Mouse (Mus musculus) olfactory bulb, adult 2 months (tissue): Measurements from ENCODE around the gene Adam8. TPM values are rescaled to one million over a fixed set of nuclear protein-coding genes. Genes with fewer than 3 reads are reported as not detected.

Source experiments
- H3K27ac ChIP-seq: fragments of 200-500 bp; 2 replicates; pipeline ENCODE4 v1.5.1; 2012; ENCODE audit warnings: low read depth, low read length; ENCODE audit not compliant: insufficient read depth
- H3K4me1 ChIP-seq: fragments of 200-500 bp; 2 replicates; pipeline ENCODE4 v1.6.1; 2012; ENCODE audit warnings: low read length; ENCODE audit not compliant: control insufficient read depth, insufficient read depth
- H3K4me3 ChIP-seq: fragments of 200-500 bp; 2 replicates; pipeline ENCODE4 v1.5.1; 2012; ENCODE audit warnings: mild to moderate bottlenecking, low read depth, low read length, moderate library complexity; ENCODE audit not compliant: insufficient read depth
- CTCF ChIP-seq: fragments of 200-500 bp; IDR thresholded peaks from 2 replicates; pipeline ENCODE4 v1.5.1; 2012; ENCODE audit warnings: low read depth, mild to moderate bottlenecking, low read length, moderate library complexity; ENCODE audit not compliant: insufficient read depth
- POLR2A ChIP-seq: fragments of 200-500 bp; IDR thresholded peaks from 2 replicates; pipeline ENCODE4 v1.6.1; 2012; ENCODE audit warnings: mild to moderate bottlenecking, low read depth, low read length, moderate library complexity; ENCODE audit not compliant: insufficient read depth
- WGBS: fragments of 180-500 bp; shearing (Covaris S2); methylation state at CpG from one replicate; pipeline ENCODE4 v1.1.7; 2018; 5-methylcytosine and 5-hydroxymethylcytosine counted together
- polyA plus RNA-seq: library from polyadenylated mRNA; stranded (reverse); fragments of >200 nt; gene quantifications from 2 replicates; pipeline ENCODE4 v1.2.4, GENCODE M21; 2012; ENCODE audit warnings: low replicate concordance; ENCODE audit not compliant: missing spikeins, insufficient read depth, insufficient read length

Adam8 gene
- polyA plus RNA-seq, 1 experiment = not detected

DNA sequence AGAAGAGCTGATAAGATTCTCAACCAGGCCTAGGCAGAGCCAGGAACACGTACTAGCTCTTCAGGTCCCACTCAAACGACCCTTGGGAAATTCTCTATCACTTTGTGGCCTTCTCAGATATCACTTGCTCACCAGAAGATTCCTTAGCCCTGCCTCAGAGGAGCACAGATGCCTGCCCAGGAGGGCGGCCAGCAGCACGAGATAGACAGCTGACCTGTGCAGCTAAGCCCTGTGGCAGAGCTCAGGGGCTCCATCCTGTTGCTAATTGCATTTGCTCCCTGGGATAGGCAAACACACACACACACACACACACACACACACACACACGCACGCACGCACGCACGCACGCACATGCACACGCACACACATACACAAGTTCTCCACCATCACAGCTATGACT, 10.3 kb downstream of the Adam8 start:
- no peak for TF ChIP-seq CTCF
- TF ChIP-seq POLR2A = no peak
- 90% methylated on average over 11 of the region's 11 CpGs for WGBS

DNA sequence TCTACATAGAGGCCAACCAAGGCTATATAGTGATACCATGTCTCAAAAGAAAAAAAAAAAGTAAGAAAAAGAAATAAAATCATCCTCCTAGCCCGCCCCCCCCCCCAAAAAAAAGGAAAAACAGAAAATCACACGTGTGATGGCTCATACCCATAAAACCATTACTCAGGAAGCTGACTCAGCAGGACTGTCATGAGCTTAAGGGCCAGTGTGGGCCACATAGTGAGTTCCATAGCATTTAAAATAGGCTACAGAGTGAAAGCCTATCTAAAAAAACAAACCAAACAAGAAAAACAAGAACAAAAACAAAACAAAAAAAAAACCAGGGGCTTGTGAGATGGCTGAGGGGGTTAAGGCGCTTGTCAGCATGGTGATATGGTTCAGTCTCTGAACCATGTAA, 11.6 kb downstream of the Adam8 start:
- whole genome bisulfite sequencing = 75% methylated on average over 3 of the region's 3 CpGs
- Histone ChIP-seq H3K4me3 (no peak overlapping the region), H3K27ac (no peak overlapping the region), H3K4me1 (peaks cover 11% of the 10 kb centered on the region)
- TF ChIP-seq CTCF (no peak), POLR2A (no peak)

More for the DNA sequence above, 10.3 kb downstream of the Adam8 start:
- H3K4me1 ChIP-seq = peaks cover 11% of the 10 kb centered on the region
- no peak overlapping the region for H3K4me3 ChIP-seq
- H3K27ac ChIP-seq = no peak overlapping the region

DNA sequence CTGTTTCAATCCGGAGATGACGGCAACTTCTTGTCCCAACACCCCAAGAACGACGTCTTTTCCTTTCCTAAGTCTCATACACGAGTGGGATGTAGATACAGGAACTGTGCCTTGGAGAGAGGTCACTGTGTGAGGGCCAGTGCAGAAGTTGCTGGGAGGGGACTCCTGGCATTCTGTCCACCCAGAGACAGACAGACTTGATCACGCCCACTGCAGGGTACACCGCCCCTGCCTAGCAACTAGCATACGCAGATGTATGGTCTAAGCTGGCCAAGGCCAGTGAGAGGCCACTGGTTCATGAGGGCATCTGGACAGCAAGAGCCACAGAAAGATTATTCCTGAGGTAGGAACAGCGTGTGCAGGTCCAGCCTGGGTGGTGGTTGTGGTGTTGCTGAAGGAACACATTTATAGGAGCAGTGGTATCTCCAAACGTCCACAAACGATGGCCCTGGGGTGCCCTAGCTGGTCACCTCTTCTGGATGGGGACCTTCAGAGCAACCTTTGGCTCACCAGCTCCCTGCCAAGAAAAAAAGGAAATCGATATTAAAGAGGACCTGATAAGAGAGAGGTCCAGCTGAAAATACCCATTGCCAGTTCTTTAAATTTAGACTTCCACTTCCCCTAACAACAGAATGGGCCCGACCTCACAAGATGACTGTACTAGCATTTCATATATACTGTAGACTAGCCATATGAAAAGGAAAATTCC, 13.2 kb downstream of the Adam8 start:
- WGBS = 29% methylated on average over 13 of the region's 13 CpGs
- H3K4me3 ChIP-seq = peak overlapping the region; percentile 23
- TF ChIP-seq CTCF = no peak
- no peak for TF ChIP-seq POLR2A
- peaks cover 11% of the 10 kb centered on the region for H3K4me1 ChIP-seq
- no peak overlapping the region for H3K27ac ChIP-seq

DNA sequence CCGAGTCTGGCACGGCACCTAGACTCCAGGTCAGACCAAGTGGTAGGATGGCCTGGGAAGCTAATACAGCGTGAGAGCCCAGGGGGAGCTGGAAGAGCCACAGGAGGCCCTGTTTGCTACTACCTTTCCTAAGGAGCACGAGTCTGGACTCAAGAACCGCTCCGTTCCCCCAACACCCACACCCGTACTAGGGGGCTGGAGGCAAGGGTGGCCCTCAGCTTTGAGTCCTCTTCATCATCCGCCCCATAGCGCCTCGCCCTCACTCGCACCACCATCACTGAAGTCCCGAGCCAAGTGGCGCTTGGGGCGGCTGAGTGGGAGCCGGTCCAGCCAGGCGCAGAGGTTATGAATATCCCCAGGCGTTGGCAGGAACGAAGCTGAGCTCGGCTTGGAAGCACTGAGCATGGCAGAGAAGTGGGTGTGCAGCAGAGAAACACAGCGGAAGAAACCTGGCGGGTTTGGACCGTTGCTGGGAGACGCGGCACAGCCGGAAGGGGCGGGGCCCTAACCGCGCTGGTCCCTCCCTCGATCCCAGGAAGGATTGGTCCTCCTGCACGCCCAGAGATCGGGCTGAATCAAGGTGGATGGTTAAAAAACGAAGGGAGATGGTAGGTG, 14.0 kb downstream of the Adam8 start, which contains the start of gene 6430531B16Rik:
Gene 6430531B16Rik (minus strand): TSS at position 478 of the 615 bp plus-strand sequence.
- Histone ChIP-seq H3K4me3 (peak within 1 kb of the TSS; percentile 46), H3K4me1 (peaks cover 14% of the 10 kb centered on the region), H3K27ac (no peak within 1 kb of the TSS)
- no peak for TF ChIP-seq CTCF
- no peak for TF ChIP-seq POLR2A
- 5% methylated on average over 32 of the region's 32 CpGs for WGBS

DNA sequence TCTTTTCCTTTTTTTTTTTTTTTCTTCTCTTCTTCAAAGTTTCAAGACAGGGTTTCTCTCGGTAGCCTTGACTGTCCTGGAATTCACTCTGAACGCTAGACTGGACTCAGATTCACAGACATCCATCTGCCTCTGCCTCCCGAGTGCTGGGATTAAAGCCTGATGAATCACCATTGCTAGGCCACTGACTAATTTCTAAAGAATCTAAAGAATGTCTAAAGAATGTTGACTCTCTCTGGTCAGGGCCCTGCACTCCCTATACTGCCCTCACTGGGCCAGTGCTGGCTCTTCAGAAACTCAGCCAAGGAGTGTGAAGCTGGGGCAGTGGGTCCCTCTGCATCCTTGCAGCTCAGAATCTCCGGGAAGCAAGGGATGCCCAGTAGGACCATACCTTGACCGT, 16.9 kb downstream of the Adam8 start:
- no peak overlapping the region for H3K27ac ChIP-seq
- peaks cover 26% of the 10 kb centered on the region for H3K4me1 ChIP-seq
- no peak overlapping the region for H3K4me3 ChIP-seq
- WGBS = 67% methylated on average over 5 of the region's 5 CpGs
- TF ChIP-seq CTCF (no peak), POLR2A (no peak)

DNA sequence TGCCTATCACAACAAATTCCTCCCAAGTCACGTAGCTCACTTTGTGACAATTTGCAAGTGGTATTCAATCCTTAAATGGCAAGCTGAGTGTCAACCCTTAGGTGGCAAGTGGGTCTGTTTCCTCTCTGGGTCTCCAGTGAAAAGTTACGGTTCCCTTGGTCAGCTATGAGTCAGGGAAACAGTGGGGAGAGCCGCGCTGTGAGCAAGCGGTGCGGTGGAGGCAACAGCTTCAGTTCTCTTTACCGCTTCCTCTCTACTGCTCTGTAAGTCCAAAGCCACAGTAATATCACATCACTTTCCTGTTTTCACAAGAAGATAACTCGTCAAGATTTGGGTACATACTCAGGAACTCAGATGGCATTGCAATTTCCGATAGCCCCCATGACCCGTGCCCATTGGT, 18.1 kb downstream of the Adam8 start:
- no peak overlapping the region for H3K4me3 ChIP-seq
- WGBS = 83% methylated on average over 10 of the region's 10 CpGs
- no peak overlapping the region for H3K27ac ChIP-seq
- TF ChIP-seq CTCF (no peak), POLR2A (no peak)
- H3K4me1 ChIP-seq = peaks cover 26% of the 10 kb centered on the region

DNA sequence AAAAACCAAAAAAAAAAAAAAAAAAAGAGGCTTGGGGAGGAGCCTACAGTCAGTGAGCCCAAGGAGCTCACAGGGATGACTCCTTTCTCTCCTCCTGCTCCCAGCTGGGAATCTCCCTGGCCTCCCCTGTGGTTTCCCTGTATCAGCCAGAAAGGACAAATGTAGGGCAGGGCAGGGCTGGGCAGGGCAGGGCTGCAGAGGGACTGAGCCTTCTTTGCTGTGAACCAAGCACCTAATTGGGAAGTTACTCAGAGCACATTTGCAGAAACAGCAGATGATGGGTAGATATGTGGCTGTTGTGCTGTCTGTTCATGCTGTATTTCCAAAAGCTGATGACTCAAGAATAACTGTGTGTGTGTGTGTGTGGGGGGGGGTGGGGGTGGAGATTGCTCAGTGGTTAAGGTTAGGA, 19.4 kb downstream of the Adam8 start:
- no peak overlapping the region for H3K27ac ChIP-seq
- TF ChIP-seq CTCF (no peak), POLR2A (no peak)
- H3K4me1 ChIP-seq = peaks cover 16% of the 10 kb centered on the region
- H3K4me3 ChIP-seq = no peak overlapping the region

DNA sequence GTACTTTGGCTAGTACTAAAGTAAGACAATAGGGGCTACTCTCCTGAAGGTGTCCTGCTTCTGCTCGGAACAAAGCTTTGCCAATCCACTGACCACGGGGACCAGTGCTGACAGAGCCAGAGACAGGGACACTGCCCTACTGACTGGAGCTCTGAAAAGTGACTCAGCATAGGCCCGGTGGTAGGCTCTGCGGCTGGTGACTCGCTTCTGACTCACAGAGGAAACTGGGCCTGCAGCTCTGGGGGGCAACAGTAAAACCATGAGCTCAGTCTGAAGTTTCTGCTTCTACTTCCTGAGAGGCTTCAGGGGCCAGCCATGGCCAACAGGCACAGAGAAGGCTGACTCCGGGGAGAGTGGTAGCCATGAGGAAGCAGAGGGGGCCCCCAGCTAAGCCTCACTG, 20.9 kb downstream of the Adam8 start:
- 36% methylated on average over 6 of the region's 6 CpGs for WGBS
- H3K4me3 ChIP-seq = no peak overlapping the region
- TF ChIP-seq CTCF = no peak
- TF ChIP-seq POLR2A = no peak
- no peak overlapping the region for H3K27ac ChIP-seq
- peaks cover 15% of the 10 kb centered on the region for H3K4me1 ChIP-seq

DNA sequence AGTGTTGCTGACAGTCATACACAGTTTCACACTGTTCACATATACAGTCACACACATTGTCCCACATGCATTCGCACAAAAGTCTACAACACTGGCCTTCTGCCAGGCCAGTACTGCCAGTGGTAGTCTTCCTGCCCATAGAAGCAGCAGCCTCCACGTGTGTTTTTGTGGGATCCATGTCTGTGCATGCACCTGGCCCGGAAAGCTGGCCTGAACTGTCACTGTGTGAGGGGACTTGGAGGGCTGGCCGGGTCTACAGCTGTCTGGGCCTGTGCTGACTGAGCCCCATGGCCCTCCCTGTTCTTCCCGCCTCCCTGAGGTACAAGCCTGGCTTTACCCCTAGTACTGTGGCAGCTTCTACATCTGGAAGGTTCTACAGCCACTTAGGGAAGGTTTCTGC, 21.4 kb downstream of the Adam8 start:
- H3K4me1 ChIP-seq = peaks cover 15% of the 10 kb centered on the region
- 72% methylated on average over 5 of the region's 5 CpGs for WGBS
- TF ChIP-seq POLR2A (no peak), CTCF (no peak)
- H3K27ac ChIP-seq = no peak overlapping the region
- H3K4me3 ChIP-seq = no peak overlapping the region
